Mouse (Mus musculus): ENCODE measurements around the gene Psmd9.

DNA sequence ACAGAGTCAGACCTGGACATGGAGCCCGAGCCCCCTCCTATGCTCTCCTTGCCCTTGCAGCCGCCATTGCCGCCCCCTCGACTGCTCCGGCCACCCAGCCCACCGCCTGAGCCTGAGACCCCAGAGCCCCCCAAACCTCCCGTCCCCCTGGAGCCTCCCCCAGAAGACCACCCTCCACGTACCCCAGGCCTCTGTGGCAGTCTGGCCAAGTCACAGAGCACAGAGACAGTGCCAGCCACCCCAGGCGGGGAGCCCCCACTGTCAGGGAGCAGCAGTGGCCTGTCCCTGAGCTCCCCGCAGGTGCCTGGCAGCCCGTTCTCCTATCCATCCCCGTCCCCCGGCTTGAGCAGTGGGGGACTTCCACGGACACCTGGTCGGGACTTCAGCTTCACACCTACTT is 9.3 kb upstream of the Psmd9 start:
- TF ChIP-seq CTCF (IDR thresholded peaks at IDR 0.05; ENCODE audit: control insufficient read depth, insufficient read depth, low read length) (no peak), POLR2A (IDR thresholded peaks at IDR 0.05; ENCODE audit: borderline replicate concordance, control insufficient read depth, low read depth, low read length) (no peak)
